Mouse (Mus musculus): Measurements from ENCODE around the gene Ppm1m.
A peak's percentile ranks its signal among the peaks of the same experiment; 100 is the strongest.

The Ppm1m gene

DNA sequence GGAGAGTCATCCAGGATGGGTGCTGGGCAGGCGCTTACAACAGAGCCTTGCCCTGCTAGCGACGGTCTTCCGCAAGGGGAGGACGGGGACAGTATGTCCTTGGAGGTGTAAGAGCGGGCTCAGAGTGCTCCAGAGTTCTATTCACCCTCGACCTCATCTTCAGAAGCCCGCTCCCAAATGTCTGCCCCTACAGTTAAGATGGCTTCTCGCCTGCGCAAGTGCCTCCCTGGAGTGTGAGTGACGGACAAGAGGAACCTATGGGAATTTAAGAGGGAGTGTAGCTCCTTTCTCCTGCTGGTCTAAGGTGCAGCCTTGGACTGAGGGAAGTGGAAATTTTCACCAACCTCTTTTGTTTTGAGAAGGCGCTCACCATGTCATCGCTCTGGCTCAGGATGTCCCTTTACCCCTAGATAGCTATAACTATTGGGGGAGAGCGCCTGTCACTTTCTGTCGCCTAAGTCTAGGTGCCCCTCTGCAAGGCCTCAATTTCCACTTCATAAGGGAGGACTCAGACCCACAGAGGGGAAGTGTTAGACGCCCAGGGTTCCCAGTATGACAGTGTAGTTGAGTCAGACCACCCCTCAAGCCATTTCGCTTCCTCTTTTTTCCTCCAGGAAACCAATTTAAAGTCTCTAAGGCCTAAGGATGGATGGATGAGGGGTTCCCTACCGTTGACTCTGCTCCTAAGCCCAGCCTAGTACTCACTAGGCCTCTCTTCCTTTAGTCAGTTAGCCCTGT is at the start of gene Ppm1m:
Gene Ppm1m (minus strand): TSS at position 212 of the 738 bp plus-strand sequence.
- DNase-seq (ENCODE audit: low spot score): no peak

DNA sequence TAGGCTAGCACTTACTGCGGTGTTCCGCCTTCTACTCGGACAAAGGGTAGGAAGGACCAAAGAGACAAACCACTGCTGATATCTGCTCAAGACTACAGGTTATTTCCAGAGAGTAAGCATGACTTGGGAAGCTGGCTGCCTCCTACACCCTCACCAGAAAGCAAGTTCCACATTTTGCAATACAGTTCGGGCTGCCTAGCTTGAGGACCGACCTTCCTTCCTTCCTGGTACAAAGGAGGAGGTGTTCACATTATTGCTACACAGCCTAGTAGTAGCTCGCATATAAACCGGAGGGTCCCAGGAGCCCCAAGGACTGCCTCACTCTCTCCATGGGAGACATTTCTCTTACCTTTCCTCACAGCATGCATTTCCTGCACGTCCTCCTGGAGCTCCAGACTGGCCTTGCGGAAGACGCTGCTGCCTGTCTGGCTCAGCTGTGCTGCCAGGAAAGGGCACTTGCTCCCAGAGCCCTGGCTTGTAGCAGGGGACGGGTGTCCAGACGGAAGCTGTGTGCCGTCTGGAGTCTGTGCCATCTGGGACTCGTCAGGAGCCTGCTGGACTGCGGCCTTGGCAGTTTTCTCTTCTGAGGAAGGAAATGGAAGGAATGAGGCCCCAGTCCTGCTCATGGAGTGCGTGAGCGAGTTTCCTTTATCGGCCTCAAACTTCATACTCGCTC is 43.4 kb upstream of the Ppm1m start:
- no peak for DNase-seq (ENCODE audit: low spot score)

DNA sequence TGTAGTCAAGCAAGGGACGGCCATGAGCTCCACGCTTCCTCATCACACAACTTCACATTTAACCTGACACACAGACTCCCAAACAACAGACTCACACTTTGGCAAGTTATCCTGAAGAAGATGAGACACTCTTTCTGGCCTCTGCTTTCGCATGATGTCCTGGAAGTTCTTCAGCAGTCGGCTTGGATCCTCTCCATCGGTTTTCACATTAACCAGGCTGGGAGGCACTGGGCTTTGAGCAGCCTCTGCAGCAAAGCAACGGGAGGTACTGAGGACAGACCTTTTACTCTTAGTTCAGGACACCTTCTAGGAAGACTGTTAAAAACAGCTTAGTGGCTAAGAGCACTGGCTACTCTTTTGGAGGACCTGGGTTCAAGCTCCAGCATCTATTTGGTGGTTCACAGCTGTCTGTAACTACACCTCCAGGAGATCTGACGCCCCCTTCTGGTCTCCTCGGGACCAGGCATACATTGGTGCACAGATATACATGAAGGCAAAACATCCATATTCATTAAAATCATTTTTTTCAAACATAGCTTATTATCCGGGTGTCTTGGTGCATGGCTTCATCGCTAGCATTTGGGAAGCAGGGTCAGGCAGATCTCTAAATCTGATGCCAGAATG is 42.1 kb upstream of the Ppm1m start:
- DNase-seq (ENCODE audit: low spot score): no peak

DNA sequence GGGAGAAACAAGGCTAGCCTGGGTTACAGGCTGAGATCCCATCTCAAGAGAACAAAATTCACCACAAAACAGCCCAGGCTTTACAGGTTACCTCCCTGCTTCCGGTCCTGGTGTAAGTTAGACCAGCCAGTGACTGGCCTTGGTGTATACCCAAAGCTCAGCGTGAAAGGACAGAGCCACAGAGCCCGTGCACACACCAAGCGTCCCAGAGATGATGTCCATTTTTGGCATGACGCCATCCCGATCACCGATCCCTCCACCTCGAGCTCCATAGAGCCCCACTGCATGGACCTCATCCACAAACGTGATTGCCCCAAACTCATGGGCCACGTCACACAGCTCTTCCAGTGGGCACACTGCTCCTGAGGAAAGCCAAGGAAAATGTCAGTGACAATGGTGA is 38.3 kb upstream of the Ppm1m start:
- DNase-seq (ENCODE audit: low spot score): no peak

DNA sequence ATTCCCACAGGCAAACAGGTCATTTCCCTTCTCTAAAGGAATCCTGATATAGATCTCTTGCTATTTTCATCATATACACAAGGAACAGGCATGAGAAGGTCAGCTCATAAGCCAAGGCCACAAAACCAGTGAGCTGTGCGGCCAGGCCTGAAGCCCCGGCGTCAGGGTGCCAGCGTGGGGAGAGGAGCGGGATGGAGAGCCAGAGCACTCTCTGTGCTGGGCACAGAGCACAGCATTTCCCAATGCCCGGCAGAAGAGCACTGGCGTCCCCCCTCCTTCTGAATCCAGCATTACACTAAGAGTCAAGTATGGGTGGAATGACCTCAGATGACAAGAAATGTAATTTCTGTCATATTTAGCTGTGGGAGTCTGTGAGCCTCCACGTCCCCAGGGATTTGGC is 37.9 kb upstream of the Ppm1m start:
- no peak for DNase-seq (ENCODE audit: low spot score)

DNA sequence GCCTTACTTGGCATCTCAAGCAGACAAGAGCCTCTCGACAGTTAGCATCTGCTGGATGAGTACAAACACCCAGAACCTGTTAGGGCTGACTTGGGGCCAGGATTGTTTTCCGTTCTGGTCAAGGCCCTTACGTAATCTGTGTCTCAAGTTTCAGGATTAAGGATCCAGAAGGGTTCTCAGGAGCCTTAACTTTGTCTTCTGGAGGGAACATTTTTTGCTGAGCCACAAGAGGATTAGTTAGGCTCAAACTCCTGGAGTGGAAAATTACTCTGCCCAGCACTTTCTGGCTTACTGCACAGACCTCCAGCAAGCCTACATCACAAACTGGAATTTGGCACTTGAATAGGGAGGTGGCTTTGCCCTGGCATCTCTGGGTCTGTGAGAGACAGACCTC is 37.3 kb upstream of the Ppm1m start:
- no peak for DNase-seq (ENCODE audit: low spot score)

DNA sequence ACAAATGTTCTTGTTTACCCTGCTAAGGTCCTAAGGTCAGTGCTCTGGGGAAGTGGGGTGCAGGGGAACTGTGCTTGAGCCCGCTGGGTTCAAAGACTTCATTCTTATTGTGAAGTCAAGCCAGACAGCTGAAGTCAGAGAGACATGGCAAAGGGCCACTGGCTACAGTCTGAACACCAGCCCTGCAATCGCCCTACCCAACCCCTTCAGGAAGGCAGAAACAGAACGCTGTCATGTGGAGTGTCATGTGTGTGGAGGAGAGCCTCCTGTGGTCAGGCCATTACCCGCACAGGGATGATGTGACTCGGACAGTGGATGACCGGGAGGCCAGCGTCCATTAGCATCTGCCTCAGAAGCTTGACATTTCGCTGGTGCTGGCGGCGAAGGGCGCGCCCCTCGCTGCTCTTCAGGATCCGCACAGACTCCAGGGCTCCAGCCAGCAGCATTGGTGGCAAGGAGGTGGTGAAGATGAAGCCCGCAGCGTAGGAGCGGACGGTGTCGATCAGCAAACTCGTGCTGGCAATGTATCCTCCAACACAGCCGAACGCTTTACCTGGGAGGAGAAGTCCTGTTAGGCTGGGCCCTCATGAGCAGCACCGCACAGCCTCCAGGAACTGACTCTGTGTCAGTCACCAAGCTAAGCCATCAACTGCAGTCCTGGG is 36.7 kb upstream of the Ppm1m start:
- no peak for DNase-seq (ENCODE audit: low spot score)

DNA sequence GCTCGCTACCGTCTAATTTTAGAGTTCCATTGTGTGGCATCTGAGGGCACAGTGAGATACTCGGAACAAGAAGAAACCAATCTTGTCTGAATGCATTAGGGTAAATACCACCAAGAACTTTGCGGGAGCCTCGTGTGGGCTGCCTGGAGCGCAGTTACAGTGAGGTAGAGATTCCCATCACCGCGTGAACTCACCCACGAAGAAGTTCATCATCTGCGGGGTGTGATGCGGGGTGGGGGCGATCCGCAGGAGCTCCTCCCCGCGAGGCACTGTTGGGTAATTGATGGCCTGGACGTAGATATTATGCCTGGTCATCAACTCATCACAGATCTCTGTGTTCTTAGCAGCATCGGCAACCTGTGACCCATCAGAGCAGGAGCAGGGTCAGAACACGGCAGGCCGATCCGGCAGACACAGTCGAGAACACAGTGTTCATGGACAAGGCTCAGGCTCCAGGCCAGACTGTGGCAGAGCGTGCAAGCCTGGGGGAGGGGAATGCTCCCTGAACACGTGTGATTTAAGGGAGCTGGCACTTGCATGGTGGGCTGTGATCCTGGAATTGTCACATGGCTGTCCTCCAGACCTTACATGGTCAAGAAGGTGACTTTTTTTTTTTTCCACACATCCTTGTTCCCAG is 35.8 kb upstream of the Ppm1m start:
- DNase-seq (ENCODE audit: low spot score): no peak

DNA sequence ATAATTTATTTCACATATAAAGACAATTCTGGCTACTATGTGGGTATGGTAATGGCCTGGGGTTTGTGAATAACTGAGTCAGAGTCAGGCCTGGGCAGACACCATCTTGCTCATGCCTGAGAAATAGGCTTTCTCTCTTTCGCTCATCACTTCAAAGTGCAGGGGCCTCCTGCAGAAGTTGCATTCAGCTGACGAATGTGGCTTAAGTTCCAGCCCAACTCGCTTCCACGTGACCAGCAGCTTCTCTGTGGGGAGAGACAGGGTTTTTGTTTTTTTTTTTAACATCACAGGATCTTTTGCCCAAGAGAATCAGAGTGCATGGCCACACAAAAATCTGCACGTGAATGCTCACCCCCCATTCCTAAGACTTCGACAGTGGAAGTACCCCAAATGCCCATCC is 34.4 kb upstream of the Ppm1m start:
- no peak for DNase-seq (ENCODE audit: low spot score)

DNA sequence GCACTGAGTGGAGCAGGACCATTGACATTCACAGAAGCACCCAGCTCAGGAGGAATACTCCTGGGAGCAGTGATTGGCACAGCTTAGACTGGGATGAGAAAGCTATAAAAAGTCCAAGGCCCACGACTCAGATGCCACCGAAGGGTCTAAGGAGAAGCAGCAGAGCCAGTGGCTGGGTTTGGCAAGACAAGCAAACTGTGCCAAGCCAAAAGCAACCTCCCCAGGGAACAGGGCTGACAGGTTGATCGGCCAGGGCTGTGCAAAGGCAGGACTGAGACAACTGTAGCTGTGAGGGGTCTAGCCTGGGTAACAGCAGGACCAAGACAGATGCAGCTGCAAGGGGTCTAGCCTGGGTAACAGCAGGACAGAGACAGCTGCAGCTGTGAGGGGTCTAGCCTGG is 33.4 kb upstream of the Ppm1m start:
- no peak for DNase-seq (ENCODE audit: low spot score)

DNA sequence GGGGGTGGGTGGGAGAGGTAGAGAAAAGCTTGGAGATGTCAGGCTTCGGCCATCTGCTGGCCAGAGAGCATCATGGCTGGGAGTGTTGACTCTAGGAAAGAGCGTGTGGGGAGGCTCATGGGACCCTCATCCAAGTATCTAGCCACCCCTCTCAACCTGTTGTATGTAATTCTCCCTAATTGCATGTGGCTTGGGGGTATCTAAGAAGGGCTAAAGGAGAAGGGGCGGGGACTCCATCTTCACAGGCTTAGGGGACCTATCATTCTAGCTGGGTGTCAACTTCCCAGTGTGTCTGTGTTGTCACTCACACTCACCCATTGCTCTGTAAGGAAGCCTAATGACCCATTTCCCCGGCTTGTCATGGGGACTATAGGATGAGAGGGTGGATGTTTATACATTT is 32.3 kb upstream of the Ppm1m start:
- DNase-seq (ENCODE audit: low spot score): no peak

DNA sequence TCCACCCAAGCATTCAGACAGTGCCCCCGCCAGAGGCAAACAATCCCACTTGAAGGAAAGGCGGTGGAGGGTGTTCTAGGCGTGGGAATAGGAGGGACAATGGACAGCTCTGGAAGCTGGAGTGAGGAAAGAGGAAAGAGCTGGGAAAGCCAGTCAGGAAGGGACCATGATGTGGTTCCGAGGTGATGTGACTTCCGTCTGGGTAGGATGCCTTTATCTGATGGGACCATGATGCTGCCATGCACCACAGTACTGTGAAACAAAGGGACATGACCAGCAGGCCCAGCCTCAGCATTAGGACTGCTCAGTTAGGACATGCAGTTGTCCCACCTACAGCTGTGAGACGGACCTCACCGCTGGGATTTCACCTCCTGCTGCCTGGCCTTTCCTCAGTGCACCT is 31.7 kb upstream of the Ppm1m start:
- DNase-seq (ENCODE audit: low spot score): no peak

DNA sequence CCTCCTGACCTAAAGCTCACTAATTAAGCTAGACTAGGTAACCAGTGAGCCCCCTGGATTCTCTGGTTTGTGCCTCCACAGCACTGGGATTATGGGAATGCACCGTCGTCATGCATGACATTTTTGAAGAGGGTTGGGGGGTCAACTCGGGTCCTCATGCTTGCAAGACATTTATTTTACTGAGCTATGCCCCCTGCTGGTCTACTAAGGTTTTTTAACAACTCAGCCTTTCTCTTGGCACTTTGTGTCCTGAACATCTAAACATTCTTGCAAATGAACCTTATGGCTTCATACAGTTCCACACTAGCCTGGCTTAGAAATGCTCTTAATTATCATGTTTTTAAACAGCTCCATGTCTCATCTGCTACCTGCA is 31.2 kb upstream of the Ppm1m start:
- DNase-seq (ENCODE audit: low spot score): no peak

DNA sequence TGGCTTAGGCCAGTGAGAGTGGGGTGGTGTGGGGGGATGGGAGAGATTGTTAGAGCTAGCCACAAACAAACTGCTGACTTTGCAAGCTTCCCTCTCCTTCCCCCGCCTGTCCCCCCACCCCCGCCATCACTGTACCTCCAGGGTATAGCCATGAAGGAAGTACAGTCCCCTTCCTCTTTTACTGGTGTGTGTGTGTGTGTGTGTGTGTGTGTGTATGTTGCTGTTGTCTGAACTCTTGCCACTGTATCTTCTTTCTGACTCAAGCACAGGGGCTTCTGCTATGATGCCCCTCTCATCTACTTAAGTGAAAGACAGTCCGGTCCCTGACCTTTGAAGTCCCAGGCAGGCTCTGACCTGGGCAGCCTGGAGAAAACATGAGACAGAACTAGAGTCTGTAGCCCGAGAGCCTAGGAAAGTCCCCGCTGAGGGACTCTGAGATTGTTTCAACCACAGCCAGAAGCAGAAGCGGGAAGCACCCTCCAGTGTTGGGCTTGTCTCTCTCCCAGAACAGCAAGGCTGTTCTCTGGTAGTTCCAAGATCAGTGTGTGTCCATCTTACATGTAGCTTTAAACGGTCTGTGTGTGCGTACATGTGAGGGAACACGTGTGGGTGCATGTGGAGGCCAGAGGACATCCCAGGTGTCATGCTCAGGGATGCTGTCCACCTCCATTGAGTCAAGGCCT is 30.6 kb upstream of the Ppm1m start:
- no peak for DNase-seq (ENCODE audit: low spot score)

DNA sequence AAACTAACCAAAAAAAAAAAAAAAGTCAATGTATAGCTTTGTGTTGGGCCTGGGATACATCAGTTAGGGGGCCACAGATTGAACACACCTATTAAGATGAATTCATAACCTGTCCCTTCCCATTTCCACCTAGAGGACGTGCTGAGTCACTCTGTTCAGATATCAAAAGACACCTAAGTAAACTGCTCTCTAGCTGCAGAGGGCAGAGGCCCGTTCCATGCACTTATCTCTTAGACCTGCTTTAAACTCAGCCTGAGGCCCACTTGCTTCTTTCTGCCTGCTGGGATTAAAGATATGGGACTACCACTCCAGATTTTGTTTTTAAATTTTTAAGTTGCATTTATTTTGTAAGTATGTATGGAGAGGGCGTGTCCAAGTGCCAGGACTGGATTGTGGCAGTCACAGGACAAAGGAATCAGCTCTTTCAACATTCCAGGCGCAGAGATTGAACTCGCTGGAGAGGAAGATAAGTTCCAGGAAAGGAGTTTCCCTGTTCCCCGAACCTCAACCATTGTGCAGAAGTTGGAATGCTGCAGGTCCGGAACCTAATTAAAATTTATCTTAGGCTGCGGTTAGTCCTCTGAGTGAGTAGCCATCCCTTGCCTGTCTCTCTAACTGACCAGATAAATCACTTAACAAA is 28.4 kb upstream of the Ppm1m start:
- no peak for DNase-seq (ENCODE audit: low spot score)

DNA sequence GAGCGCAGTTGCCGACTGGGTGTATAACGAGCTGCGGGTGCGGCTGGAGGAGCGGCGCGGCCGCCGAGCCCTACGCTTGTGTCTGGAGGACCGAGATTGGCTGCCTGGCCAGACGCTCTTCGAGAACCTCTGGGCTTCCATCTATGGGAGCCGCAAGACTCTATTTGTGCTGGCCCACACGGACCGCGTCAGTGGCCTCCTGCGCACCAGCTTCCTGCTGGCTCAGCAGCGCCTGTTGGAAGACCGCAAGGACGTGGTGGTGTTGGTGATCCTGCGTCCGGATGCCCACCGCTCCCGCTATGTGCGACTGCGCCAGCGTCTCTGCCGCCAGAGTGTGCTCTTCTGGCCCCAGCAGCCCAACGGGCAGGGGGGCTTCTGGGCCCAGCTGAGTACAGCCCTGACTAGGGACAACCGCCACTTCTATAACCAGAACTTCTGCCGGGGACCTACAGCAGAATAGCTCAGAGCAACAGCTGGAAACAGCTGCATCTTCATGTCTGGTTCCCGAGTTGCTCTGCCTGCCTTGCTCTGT is 26.7 kb upstream of the Ppm1m start:
- peak; percentile 68 for DNase-seq (ENCODE audit: low spot score)

DNA sequence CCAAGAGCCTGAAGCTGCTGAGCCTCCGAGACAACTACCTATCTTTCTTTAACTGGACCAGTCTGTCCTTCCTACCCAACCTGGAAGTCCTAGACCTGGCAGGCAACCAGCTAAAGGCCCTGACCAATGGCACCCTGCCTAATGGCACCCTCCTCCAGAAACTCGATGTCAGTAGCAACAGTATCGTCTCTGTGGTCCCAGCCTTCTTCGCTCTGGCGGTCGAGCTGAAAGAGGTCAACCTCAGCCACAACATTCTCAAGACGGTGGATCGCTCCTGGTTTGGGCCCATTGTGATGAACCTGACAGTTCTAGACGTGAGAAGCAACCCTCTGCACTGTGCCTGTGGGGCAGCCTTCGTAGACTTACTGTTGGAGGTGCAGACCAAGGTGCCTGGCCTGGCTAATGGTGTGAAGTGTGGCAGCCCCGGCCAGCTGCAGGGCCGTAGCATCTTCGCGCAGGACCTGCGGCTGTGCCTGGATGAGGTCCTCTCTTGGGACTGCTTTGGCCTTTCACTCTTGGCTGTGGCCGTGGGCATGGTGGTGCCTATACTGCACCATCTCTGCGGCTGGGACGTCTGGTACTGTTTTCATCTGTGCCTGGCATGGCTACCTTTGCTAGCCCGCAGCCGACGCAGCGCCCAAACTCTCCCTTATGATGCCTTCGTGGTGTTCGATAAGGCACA is 26.1 kb upstream of the Ppm1m start:
- DNase-seq (ENCODE audit: low spot score): no peak

DNA sequence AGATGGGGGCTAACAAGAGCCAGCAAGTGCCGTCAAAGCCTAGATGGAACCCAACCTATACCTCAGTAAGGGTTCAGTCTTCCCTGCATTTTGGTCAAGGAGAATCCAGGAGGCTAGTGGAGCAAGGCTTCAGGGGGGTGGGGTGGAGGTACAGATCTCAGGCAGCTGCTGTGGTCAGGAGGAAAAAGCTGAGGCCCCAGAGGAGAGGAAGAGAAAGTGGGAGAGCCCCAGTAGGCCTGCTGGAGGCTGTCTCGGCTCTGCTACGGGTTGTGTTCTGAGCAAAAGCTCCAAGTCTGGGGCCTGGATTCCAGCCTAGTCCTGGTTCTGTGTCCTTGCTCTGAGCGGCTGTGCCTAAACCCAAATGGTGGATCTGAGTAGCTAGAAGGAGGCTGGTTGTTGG is 23.4 kb upstream of the Ppm1m start:
- no peak for DNase-seq (ENCODE audit: low spot score)

DNA sequence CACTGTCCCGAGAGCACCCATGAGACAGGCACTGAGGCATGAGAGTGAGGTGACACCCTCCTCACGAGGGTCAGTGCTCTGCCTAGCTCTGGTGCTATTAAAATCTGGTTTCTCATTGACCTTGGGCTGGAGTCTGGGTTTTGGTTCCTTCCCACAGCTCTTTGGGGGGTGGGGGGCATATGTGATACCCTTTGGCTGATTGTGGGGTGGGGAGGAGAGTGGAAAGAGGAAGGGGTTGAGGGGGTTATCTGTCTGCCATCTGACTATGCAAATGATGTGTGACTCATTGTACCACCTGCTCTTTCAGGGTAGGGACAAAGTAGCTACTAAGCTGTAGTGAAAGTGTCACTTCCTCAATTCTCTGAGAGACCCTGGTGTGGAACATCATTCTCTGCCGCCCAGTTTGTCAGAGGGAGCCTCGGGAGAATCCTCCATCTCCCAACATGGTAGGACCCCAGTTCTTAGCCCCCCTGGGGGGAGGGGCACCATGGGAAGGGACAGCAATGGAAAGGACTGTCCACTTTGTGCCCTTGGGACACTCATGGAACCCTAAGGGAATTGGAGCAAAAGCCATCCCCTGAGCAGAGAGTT is 22.8 kb upstream of the Ppm1m start, which contains the start of gene Tlr9:
Gene Tlr9 (plus strand): TSS at position 338 of the 591 bp plus-strand sequence.
- no peak for DNase-seq (ENCODE audit: low spot score)

DNA sequence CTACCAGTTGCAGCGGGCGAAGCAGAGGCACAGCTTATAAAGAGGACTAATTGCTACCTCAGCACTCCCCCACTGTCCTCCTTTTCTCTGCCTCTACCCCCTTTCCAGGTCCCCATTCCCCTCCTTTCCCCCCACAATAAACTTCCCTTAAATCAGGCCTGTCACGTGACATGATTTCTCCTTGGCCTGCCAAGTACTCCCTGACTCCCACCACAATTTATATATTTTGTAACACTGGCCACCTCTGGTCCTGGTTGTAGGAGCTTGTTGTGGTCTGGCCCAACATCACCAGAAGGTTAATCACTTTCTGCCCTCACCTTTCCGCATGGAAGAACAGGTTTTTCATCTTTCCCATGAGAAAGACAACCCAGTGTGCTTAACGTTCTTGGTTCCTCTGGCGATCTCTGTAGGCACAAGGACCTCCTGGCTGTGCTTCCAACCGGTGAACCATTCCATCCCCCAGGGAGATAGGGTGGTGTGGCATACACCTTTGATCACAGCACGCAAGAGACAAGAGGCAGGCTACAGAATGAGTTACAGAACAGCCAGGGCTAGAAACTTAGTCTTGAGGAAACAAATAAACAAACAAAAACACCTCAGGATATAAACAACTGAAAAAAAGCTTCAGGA is 21.5 kb upstream of the Ppm1m start:
- DNase-seq (ENCODE audit: low spot score): no peak

Data from embryo, embryonic 10.5 days (tissue).